Mouse (Mus musculus) E14TG2a.4 (cell line): Measurements from ENCODE around the gene Ifnar1.

Experiments used
- CTCF ChIP-seq: conservative IDR thresholded peaks from 2 replicates; pipeline ENCODE4 v1.5.1; 2014; ENCODE audit warnings: low read length
- NANOG ChIP-seq: IDR thresholded peaks from 2 replicates; pipeline ENCODE4 v1.6.1; 2014; ENCODE audit warnings: borderline replicate concordance, low read length, mixed read lengths

- TF ChIP-seq CTCF (no peak), NANOG (no peak)
These were observed 11.7 kb downstream of the Ifnar1 start for GRCm38 (mm10) chr16:91496766-91497165.
